Mouse (Mus musculus) heart, postnatal 14 days (tissue): ENCODE results near the gene Maip1. TPM values are rescaled to one million over a fixed set of nuclear protein-coding genes. Genes with fewer than 3 reads are reported as not detected.

Experiments
- DNase-seq, 2 experiments: peaks; one replicate each; pipeline ENCODE4 v3.0.0; 2021 to 2022
- intact Hi-C: fragments of 180-260 bp; cut with DNase I; formaldehyde crosslinking; loops from one replicate; pipeline ENCODE4 v1.15.1; 2025
- long read RNA-seq, 2 experiments: library from polyadenylated mRNA; stranded (forward); transcript quantifications; one replicate each; pipeline ENCODE4 v2.0.0; 2021
- total RNA-seq, 2 experiments: library from RNA; stranded (reverse); gene quantifications; 2 replicates each; pipeline ENCODE4 v1.2.3; 2021

The Maip1 gene
- 10 to 100 TPM; 10.6 to 11.0 TPM for total RNA-seq
- long read RNA-seq, experiment 1, transcript Maip1-201 (5 exons, 3,540 nt), result major isoform, 31 of 31 reads
- long read RNA-seq, experiment 1, partial matches to known transcripts, result 0 of 31 reads
- long read RNA-seq, experiment 1, other reads (novel, unspliced or antisense), result 0 of 31 reads
- long read RNA-seq, experiment 2, transcript Maip1-201 (5 exons, 3,540 nt), result major isoform, 20 of 20 reads
- long read RNA-seq, experiment 2, partial matches to known transcripts, result 0 of 20 reads
- long read RNA-seq, experiment 2, other reads (novel, unspliced or antisense), result 0 of 20 reads

DNA sequence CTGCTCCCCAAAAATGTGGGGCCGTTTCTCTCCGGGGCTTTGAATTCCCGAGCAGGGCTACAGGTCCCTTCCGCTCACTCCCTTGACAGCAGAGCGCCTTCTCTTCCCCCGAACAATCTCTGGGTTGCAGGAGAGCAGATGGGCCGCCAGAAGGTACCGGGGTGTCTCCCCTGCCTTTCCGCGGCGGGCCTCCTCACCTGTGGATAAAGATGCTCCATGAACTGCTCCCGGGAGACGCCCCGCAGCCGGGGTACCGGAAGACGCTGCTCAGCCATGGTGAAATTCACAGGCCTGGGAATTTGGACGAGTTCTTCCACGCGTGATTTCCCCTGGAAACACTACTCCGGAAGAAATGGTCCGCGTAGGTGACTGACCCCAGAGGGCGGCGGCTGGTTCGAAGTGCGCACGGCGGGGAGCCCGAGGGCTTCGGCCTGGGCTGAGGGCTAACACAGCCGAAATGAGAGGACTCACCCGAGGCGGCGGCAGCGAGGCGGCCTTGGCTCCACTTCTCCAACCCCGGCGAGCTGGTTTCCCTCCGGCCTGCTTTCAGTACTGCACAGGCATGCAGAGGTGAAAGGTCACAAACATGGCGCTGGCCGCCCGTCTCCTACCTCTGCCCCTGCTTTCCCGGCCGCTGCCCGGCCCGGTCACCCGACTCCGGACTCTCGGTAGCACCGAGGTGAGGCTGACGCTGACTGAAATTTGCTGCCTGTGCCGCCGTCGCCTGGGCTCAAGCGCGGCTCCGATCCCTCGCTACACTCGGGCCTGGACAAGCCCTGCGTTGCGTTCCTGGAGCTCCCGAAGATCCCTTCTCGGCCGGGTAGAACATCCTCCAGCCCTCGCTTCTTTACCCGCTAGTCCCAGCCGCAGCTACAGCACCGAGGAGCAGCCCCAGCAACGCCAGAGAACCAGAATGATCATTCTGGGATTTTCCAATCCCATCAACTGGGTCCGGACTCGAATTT, at the start of gene Maip1, which contains the start of gene Tyw5:
Gene Maip1 (plus strand): TSS at position 142 of the 965 bp plus-strand sequence.
Gene Tyw5 (minus strand): TSS at position 915 of the 965 bp plus-strand sequence.
- intact Hi-C loops, result loop anchor here (10.0 kb wide), 1 partner anchor 988 kb away; the partner anchor contains the start of gene Bzw1
- peak; percentile 84 to 85 for DNase-seq

- intact Hi-C loops, result no loop called here
- DNase-seq, result no peak
Measured at GRCm38 (mm10) chr1:57358546-57358945, 47.6 kb upstream of the Maip1 start.

GRCm38 (mm10) chr1:57367446-57367845, 38.7 kb upstream of the Maip1 start:
- intact Hi-C loops, result no loop called here
- DNase-seq, result no peak

- intact Hi-C loops, result no loop called here
- no peak for DNase-seq
Measured at GRCm38 (mm10) chr1:57369111-57369510, 37.0 kb upstream of the Maip1 start.

DNA sequence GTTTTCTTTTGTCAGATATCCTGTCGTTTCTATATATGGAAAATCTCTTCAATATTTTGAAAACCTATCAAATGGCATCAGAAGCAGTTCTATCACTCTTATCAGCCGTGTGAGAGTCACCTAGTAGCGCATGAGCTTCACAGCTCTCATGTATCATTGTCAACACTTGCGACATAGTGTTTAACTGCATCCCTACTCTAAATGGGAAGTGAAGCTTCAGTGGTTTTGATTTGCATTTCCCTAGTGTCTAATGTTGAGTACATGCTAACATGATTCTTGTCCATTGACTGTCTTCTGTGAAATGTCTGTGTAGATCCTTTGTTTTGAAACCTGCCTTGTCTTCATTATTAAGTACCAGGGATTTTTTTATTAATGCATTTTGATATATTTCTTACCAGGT, 35.7 kb upstream of the Maip1 start:
- no peak for DNase-seq
- intact Hi-C loops, result no loop called here

DNA sequence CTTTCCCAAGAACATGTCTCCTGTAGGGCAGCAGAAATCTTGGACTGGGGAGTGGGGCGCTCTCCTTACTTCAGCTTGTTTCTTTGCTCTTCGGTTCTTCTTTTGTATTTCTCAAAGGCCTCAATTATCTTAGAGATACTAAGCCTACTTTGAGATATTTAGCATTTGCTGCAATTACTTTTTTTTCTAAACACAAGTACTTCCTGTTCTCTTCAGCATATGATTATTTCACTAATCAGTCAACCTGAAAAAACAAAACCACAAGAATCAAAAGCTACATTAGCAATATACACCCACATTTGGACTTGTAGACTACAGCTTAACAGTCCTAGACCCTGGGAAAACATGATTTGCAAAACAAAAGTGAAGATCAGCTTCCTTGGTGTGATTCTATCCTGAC, 30.9 kb upstream of the Maip1 start:
- no peak for DNase-seq
- intact Hi-C loops, result no loop called here

GRCm38 (mm10) chr1:57376806-57377205, 29.3 kb upstream of the Maip1 start:
- intact Hi-C loops, result no loop called here
- no peak for DNase-seq

GRCm38 (mm10) chr1:57377376-57378341, 28.5 kb upstream of the Maip1 start, which contains the start of gene 1700066M21Rik:
1700066M21Rik (plus strand) TSS chr1:57377620.
- intact Hi-C loops, result no loop called here
- peak; percentile 96 to 98 for DNase-seq

GRCm38 (mm10) chr1:57386519-57386918, 19.6 kb upstream of the Maip1 start:
- intact Hi-C loops, result no loop called here
- DNase-seq, result no peak

DNA sequence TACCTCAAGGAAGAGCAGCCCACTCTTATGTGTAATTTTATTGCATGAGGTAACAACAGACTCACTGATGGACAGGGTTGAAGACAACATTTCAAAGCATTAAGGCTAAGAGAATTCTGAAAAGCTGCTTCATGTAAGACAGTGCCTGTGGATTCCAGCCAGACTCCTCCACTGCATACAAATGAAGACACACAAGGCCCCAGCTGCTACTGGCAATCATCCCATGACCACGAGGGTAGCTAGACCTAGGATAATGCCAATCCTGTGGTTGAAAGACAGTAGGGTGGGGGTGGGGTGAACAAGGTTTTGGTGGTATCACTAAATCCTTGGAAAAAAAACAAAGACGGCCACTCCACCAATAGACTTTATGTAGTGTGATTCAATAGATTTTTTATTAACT, 18.3 kb upstream of the Maip1 start:
- intact Hi-C loops, result no loop called here
- no peak for DNase-seq

- intact Hi-C loops, result no loop called here
- DNase-seq, result no peak
Measured at GRCm38 (mm10) chr1:57388402-57389155, 17.5 kb upstream of the Maip1 start.

DNA sequence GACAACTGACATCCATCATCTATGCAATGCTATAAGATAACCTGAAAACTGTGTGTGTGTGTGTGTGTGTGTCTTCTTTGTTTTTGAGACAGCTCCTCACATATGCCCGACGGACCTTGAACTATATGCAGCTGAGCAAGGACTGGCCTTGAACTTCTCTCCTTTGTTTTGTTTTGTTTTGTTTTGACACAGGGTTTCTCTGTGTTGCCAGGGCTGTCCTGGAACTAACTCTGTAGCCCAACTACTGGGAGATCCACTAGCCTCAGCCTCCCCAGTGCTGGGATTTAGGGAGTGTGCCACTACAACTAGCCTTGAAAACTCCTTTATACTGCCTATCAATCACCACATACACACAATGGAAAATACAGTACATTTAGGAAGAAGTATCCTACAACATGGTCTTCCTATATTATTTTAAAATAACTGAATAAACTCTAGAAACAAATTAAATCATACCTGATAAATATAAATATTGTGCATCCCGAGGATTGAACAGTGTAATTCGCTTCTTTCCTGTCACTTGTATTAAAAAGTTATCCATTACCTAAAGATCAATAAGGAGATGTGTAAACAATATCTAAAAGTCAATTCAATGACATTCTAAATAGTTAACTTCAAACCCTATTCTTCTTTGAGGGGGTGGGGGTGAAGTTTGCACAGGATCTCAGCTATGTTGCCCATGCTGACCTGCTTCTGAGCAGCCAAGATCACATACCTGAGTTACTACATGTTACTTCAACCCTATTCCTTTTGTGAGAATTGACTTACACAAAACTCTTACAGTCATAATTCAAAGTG, 14.9 kb upstream of the Maip1 start:
- intact Hi-C loops, result no loop called here
- DNase-seq, result no peak

DNA sequence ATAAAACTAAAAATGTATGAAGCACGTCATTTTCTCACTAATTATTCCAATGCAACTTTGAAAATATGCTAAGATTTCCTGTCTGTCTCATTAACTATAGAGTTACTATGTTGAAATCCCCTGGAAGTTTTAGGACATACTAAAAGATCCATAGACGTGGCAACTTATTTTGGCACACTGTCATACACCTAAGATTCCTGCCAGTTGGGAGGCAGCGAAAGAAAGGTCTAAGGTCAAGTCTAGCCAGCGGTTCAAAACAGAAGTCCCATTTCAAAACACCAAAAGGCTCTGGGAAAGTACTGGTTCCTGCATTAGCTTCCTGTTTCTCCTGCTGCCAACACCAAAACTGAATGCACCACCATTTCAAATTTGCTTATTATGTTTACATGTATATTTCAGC, 13.7 kb upstream of the Maip1 start:
- no peak for DNase-seq
- intact Hi-C loops, result no loop called here

GRCm38 (mm10) chr1:57394051-57394450, 12.1 kb upstream of the Maip1 start:
- intact Hi-C loops, result no loop called here
- peak; percentile 44 to 68 for DNase-seq

DNA sequence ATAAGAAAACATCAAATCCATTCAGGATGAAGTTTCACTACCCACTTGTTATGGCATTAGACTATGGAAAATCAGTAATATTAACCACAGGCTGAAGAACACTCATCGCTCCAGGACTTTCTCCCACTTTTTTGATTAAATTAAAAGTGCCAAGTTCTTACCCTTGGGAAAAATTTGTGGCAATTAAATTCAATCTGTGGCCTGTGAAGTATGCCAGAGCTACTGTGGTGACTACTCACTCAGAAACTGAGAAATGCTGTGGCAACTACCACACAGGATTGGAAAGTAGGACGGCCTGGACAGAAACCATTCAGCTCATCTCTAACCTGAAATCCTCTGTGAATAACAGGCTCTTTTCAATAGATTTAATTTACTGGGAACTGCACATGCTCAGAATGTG, 5.8 kb upstream of the Maip1 start:
- no peak for DNase-seq
- intact Hi-C loops, result loop anchor here (10.0 kb wide), 1 partner anchor 994 kb away; the partner anchor contains the start of gene Bzw1

GRCm38 (mm10) chr1:57400877-57401276, 5.3 kb upstream of the Maip1 start:
- no peak for DNase-seq
- intact Hi-C loops, result loop anchor here (10.0 kb wide), 1 partner anchor 994 kb away; the partner anchor contains the start of gene Bzw1

GRCm38 (mm10) chr1:57402116-57402515, 4.0 kb upstream of the Maip1 start:
- no peak for DNase-seq
- intact Hi-C loops, result loop anchor here (10.0 kb wide), 1 partner anchor 993 kb away; the partner anchor contains the start of gene Bzw1

- no peak for DNase-seq
- intact Hi-C loops, result loop anchor here (10.0 kb wide), 1 partner anchor 986 kb away; the partner anchor contains the start of gene Bzw1
Measured at GRCm38 (mm10) chr1:57408994-57409393, 2.9 kb downstream of the Maip1 start.
